Mouse (Mus musculus) thymus, postnatal 14 days (tissue): Measurements from ENCODE around the gene Tbx4.

Source experiments
- DNase-seq: peaks from one replicate; pipeline ENCODE4 v3.0.0; 2021

The Tbx4 gene

DNA sequence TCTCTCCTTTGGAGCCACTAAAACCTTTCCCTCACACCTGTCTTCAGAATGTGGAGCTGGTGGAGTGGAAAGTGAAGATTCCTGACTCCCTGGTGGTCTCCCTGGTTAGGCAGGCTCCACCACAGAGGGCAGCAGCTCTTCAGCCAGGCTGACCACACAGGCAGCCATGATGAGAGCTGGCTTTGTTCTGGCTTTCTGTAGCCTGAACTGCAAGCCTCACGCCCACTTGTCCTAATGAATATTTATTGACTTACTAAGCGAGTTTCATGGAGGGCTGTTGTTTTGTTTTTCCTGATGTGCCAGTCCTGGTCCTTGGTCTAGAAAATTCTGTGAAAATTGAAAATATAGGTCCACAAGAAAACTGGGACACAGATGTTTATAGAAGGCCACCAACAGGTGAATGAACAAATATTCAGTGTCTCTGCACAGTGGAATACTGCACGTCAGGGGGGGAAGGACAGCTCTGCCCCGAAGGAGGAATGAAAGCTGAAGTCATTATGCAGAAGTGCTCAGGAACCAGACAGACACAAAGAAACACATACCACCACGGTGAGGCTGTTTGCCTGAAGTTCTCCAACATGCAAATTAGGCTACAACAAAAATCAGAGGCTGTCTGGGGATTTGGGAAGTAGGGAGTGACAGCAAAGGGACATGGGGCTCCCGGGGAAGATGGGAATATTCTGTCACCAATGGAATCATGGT is 28.1 kb upstream of the Tbx4 start:
- DNase-seq, result no peak

DNA sequence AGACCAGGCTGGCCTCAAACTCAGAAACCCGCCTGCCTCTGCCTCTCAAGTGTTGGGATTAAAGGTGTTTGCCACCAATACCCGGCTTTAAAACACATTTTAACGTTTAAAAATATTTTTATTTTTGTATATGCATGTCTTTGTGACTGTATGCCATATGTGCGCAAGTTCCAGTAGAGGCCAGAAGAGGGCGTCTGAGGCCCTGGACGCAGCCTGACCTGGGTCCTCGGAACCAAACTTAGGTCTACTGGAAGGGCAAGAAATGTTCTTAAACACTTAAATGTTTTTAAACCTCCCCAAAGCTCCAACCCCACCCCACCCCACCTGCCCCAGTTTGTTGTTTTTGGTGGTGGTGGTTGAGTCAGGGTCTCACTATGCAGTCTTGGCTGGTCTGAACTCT is 21.9 kb upstream of the Tbx4 start:
- no peak for DNase-seq

DNA sequence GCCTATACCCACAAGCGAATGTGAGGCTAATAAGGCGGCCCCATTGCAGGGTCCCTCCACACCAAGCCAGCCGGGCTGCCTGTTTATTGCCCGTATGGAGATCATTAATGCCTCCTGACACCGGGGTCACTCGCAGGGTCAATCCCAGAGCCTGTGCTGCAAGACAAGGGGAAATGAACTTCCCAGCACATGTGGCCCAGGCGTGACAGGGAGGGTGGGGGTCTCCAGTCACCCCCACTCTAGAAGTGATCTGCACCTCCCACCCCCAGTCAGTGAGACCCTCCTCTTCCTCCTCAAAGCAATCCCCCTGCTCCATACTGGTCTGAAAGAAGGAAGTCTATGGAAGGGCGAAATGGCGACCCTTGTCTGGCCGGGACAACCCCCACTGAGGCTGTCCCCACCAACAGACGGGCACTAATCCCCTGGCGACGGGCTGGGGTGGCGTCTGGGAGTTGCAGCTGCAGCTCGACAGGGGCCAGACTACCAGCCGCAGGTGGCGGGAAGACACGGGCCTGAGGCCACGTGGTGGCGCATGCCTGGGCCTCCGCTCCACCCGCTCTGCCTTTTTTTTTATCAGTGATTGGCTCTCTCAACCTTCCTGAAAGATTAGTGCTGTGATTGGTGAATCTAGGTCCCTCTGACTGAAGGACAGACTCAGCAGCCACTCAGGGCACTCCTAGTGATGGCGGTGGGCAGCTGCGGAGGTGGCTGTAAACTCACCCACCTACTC is 10.0 kb upstream of the Tbx4 start:
- no peak for DNase-seq

DNA sequence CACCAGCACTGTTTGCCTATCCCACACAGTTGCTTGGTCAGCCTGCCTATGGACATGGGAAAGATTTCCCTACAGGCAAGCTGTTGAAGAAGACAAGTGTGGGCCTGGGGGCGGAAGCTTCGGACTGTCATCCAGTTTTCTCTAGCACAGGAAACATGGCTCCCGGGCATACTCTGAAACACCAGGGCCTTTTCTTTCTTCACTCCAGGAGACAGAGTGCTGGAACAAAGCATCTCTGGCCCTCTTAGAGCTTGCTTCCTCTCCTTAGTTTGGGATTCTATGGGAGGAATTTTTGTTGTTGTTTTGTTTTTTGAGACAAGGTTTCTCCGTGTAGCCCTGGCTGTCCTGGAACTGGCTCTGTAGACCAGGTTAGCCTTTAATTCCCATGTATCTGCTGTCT is 1.7 kb upstream of the Tbx4 start:
- DNase-seq, result no peak

DNA sequence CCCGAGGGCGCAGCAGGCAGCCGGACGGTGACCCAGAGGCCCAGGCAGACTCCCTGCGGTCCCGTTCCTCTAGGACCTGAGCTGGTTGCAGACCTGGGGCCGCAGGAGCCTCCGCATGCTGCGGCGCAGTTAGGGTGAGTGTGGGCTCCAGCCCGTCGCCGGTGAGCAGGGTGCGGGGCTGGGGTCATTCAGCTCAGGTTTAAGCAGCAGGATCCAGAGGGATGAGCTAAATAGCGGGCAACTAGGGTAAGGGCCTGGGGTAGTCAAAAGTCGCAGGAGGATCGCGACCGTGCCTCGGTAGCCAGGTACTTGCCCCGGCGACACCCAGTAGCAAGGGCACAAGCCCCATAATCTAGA is 185 bp downstream of the Tbx4 start:
- no peak for DNase-seq

DNA sequence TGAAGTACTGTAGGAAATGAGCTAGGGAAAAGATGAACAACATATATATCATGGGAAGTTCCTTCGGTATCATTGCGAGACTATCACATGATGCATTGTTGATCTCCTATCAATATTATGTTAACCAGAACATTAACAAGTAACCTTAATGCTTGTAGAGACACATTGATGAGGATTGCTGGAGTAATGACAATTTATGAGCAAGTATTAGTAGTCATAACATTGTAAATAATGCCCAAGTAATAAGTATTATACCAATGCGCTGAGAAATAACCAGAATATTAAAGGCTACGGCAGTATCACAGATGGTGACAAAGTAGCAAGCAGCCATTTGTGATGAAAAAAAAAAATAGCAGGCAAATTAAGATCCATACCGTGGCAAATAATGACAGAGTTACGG is 1.1 kb downstream of the Tbx4 start:
- no peak for DNase-seq

DNA sequence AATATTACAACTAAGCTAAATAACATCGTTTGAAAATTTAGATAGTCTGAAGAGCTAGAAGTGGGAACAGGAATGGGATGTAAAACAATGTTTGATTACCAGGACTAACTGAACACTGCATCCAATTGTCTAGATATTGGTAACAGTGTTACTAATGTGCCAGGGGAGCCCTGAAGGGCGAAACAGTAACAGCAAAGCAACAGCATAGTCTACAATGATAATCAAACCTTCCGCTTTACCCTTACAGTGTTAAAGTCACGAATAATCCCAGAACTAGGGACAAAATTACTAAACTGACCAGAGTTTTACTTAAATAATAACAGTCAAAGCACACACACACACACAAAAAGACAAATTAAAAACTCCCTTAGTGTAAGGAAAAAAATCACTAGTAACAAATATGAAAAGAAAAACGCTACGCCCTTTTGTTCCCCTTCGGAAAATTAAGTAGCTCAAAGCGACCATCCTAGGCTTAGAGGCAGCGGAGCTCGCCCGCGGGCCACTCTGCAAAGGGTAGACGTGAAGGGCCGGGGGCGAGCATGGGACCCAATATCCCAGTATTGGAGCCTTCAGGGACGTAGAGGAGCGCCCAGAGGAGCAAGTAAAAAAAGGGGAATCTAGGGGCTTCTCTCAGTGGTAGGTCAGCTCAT is 1.7 kb downstream of the Tbx4 start:
- DNase-seq, result no peak

DNA sequence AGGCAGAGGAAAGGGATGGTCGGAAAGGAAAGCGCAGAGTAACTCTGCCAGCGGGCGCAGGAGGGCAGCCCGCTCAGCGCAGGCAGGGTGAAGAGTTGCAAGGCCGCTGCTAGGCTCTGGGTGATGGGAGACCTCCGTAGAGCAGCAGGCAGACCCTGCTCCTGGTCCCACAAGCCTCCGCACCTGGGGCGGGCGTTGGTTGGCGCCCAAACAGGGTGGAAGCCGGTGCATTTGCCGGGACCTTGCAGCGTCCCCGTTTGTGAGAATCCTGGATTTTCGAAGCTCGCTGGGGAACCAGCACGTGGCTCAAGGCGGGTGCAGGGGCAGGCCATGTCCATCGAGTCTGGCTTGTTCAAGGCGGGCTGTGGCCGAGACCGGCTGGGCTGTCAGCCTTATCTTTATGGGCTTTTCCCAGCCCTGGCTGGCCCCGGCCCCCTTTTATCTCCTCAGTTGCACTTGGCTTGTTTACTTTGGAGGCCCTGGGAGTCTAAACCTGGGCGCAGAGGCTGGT is 2.3 kb downstream of the Tbx4 start:
- no peak for DNase-seq

DNA sequence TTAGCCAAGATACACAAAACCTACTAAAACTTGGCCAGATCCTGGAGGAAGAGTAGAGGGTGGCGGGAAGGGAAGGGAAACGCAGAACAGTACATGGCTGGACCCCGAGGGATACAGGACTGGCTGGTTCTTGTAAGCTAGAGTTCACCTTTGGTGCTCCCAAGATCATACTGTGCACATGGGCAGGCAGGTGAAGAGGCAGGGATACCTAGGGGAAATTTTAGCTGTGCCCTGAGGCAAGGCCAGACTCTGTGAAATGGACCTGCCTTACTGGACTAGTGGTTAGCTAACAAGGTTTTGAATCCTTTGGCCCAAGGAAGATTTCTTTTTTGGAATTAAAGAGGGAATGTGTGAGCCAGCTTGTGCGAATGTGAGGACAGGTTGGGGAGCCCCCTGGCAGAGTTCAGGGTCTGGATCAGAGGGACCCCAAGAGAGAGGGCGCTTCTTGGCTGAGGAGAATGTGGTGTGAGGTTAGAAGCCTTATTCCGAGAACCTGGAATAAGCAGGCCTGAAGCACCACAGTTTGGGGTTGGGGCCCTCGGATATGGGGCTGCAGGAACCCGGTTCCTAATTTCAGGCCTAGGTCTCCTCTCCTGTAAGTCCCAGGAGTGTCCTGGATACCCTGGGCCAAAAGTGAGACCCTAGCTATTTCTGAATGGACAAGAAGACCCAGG is 3.0 kb downstream of the Tbx4 start:
- DNase-seq, result no peak

DNA sequence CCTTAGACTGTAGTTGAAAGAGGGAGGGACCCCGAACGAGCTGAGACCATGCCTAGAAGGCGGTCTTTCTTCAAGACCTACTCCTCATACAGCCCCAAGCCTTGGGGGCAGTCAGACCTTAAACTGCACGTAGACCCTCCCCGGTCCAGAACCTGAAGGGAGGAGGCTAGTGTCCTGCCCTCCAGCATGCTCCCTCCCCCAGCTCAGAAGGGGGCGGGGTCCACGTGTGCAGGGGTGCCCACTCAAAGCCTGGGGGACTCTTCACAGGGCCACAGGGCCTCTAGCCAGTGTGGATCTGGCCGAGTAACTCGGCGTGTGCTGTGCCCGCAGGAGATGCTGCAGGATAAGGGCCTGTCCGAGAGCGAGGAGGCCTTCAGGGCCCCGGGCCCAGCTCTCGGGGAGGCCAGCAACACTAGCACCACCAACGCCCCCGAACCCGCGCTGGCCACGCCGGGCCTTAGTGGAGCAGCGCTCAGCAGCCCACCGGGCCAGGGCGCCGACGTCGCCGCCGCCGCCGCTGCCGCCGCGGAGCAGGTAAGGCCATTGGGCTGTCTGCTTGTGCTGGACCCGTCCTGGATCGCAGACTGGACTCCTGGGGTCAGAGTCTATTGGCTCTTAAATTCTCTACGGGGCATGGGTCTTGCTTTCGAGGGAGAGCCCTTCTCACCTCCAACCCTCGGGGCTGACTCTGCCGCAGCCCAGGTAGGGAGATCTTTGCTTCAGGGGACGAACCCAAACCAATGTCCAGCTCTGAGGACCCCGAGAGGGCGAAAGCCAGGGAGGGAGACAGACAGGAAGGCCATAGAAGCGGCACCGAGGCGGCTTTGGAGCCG is 3.7 kb downstream of the Tbx4 start:
- no peak for DNase-seq

DNA sequence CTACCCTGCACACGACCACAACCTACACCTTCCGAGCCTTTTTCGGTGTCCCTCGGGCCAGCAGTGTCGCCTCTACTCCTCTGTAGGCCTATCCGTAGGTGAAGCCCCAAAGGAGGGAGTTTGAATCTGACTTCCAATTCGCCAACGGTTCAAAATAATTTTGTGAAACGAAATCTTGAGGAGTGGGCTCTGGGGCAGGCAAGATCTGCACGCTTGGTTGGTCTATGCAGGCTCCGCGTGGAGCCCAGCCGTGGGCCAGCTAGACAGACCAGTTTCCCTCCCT is 4.3 kb downstream of the Tbx4 start:
- DNase-seq, result no peak

DNA sequence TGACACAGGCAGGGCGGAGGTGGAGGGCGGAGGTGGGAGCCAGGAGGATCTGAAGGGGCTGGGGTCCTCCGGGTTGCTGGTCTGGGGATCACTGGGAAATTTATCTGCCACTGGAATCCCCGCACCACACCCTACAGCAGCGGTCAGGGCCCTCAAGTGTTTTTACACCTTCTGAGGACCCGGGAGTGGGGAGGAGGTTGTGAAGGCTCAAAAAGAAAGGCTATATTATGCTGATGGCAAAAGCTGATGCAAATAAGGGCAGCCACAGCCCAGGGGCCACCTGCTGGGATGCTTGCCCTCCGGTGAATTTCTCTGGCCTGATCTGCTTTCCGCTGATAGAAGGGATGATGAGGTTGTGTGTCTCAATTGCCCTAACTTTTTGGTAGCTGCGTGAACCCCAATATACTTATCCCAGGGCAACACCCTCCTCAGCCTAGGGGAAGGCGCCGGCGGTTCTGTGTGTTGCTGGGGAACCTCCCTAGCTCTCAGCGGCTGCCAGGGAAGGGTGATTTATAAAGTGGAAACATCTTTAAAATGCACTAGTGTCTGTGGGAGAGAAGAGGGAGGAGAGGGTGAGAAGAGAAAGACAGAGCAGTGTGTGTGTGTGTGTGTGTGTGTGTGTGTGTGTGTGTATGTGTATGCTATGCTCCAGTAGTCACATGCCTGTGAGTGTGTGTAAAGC is 4.9 kb downstream of the Tbx4 start:
- DNase-seq, result no peak

DNA sequence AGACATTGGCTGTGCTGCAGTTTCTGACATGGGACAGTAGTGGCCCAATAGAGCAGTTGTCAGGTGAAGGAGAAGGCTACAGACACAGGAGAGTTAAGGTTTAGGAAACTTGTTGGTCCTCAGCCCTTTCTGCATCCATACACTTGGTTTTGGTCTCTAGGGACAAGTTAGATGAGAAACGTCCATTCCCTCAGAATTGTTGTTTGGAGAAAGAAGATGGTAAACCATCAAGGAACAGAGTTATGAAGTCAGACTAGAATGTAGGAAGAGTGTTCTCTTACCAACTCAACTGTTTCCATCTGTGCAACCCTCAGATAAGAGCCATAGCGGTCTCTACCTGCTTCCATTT is 5.4 kb downstream of the Tbx4 start:
- DNase-seq, result no peak

DNA sequence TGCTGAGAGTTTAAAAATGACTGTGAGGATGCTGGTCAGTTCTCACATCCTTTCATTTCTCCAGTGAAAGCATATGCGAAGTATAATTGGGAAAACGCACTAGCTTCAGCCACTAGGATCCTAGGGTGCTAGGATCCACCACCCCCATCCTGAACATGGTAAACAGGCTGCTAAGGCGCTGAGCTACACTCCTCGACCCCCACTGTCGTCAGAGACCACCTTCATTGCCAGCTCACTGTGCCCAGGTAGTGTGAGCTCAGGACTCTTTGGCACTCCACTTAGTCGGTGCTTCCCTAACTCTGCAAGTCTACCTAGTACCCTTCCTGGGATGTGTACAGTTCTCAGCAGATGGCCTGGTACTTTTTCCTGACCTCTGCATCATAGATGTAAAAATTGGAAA is 6.5 kb downstream of the Tbx4 start:
- DNase-seq, result no peak

DNA sequence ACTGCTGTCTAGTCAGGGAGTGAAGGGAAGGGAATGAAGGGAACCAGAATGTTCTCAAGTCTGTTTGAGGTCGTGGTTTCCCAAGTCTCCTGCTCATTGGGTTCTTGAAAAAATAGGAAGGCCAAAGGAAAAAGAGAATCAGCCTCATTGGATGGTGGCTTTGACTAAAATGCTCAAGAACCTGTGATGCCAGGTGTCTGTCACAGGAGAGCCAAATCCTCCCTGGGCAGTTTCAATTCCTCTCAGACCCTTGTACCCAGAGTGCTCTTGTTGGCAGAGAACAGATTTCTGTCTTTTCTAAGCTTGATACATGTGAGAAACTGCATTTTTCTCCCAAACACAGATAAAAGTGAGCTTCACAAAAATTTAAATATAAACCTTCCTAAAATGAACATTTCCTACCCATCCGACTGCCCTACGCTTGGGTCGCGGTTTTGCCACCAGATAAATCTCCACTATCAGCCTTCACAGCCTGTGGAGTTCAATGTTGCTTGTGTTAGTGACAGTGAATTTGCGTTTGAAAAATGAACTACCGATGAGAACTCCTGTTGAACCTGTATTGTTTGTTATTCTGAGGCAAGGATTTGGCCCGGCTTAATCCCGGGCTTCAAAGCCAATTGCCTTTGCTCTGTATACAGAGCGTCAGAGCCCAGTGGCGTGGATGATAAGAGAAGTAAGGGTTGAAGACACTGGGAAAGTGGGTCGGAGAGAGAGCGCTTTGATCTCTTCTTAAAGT is 7.3 kb downstream of the Tbx4 start:
- DNase-seq, result no peak

DNA sequence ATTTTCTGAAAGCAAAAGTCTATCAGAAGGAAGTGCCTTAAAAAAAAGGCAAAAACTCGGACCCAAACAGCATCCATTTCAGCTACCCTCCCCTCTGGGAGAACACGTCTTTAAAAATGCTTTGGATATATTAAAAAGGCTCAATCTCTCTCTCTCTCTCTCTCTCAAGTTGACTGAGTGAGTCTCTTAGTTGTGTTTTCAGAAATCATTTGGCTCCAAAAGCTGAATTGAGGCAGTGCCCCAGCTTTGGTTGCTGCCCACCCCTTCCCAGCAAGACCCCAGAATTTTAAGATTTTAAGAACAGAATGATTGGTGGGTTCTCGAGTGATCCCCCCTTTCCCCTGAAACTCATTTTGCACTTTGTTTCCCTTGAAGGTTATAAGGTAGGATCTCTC is 7.9 kb downstream of the Tbx4 start:
- DNase-seq, result no peak

DNA sequence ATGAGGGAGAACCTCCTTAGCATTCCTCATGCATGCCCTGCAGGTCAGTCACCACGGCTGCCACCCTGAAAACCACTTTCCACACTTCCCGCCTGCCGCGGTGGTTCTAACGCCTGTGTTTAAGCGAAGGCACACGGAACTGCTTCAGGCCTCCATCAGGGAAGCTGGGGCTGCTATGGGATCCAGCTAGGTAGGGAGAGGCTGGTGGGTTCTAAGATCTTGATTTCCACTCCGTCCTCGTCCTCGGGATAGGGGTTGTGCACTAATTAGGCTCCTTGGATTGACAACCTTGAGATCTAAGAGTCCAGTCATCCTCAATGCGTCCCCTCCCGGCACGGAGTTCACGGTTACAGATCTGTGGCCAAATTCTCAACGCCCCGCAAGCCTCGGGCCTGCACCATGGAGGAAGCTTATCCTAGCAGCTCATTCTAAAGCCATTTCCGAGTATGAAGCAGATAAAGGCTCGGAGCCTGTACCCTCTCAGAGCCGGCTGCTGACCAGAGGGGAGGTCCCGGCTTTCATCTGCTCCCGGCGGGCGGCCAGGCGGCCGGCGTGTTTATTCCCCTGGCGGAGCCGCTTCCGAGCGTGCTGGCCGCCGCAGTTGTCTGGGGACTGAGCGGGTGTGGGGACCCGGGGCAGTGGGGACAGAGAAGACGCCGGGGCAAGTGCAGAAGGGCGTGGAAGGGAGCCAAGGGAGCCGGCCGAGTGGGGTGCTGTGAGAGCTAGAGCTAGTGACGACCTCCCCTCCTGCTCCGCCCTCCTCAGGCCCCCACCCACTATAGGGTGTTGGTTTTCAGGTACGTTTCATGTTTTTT is 8.7 kb downstream of the Tbx4 start:
- DNase-seq, result no peak

DNA sequence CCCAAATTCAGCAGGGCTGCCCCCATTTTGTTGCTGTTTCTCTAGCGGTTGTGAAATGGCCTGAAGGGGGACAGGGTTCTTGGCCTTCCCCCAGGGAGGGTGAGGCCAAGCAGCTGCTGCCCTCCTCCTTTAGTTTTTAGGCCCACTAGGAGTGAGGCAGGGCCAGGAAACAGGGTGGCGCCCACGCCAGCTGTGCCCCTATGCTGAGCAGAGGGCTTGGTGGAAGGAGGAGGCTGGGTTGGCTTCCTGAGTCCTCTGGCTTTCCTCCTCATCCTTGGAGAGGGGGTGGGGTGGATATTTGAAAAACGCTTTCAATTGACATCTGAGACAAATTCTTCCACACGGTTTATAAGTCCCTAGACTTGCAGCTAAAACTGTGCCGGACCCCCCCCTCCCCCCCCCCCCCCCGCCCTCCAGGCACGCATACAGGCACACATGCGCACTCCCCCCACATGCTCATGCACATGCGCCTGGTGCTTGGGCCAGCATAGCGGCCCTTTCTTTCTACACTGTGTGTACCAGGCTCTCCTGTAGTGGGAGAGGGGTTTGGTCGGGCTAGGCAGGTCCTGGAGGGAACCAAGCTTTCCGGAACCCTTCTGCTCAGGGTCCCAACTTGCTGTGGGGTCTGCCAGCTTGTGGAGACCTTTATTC is 10.2 kb downstream of the Tbx4 start:
- DNase-seq, result no peak

DNA sequence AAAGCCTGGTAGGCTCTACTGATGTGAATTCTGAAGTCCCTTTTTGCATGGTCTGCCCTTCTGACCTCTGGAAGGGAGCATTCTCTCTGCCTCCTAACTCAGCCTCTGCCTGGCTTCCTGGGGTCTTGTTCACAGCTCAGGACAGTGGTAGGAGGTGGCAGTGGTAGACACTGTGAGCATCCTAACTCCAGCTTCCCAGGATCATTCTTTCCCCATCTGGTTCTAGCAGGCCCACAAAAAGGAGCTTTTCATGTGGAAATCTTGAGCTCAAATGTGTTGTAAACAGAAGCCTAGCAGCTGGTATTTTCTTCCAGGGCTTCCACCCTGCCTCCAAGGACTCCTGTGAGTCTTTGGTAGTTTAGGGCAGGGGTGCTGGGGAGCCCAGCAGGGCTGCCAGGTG is 14.1 kb downstream of the Tbx4 start:
- DNase-seq, result no peak

DNA sequence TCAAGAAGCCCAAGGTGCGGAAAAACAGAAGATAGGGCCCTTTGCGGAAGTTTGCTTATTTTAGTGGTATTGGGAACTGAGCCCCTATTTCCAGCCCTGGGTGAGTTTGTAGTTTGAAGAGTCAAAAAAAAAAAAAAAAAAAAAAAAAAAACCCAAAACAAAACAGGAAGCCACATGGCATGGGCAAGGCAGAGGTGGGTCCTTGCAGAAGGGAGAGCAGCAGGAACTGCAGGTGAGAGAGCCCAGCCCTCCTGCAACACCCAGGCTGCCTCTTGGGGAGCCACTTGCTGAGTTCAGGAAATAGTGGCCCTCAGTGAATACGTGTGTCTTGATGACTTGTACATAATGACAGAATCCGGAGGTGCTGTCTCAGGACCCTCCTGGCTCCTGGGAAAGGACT is 23.3 kb downstream of the Tbx4 start:
- DNase-seq, result no peak
